Mouse (Mus musculus) testis, adult 2 months (tissue): ENCODE data around the gene Rsph3a.
"Not testable (repeated sequence)": the region's sequence is repeated elsewhere in the genome, so short reads cannot be mapped to it uniquely, and the experiment has no call there.

Experiments
- CTCF ChIP-seq: fragments of 200-500 bp; IDR thresholded peaks from 2 replicates; pipeline ENCODE4 v1.5.1; 2012; ENCODE audit warnings: low read depth, mild to moderate bottlenecking, inconsistent platforms, low read length, moderate library complexity; ENCODE audit not compliant: control insufficient read depth, insufficient read depth, insufficient replicate concordance
- POLR2A ChIP-seq: fragments of 200-500 bp; IDR thresholded peaks from 2 replicates; pipeline ENCODE4 v1.6.1; 2012; ENCODE audit warnings: low read depth, mild to moderate bottlenecking, inconsistent platforms, low read length, moderate library complexity; ENCODE audit not compliant: control insufficient read depth

- not testable (repeated sequence) for TF ChIP-seq POLR2A, CTCF
These were observed 17.9 kb downstream of the Rsph3a start for GRCm38 (mm10) chr17:7963333-7963732.
